In the genomic region with DNA sequence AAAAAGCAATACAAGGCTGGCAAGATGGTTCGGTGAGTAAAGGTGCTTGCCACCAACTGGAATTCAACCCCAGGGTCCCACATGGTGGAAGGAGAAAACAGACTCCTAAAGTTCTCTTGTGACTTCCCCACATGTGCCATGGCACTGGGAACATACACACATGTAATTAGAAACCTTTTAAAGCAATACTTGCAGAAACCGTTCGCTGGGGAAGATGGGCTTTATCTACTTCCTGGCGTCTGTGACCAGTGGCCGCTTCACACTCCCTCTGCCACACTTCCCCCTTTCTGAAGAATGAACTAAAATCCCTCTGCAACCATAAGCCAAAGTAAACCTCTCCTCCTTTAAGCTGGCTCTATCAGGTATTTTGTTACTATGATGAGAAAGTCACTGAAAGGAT, we compare ENCODE assay signal across 28 mouse cellular contexts.
"Had no signal": no experiment of that assay in that cellular context is flagged by ENCODE, and none has a peak within 500 bp of the region (broad histone marks: within the 10 kb centered on the region; RNA-seq: fewer than 3 reads in every experiment).

No protein-coding gene starts in this region.

- H3K27me3 ChIP-seq: liver, embryonic 12.5 days; liver, embryonic 13.5 days; liver, embryonic 15.5 days; lung, embryonic 15.5 days; midbrain, embryonic 13.5 days; midbrain, embryonic 15.5 days; neural tube, embryonic 12.5 days had no signal

- DNase-seq: left cerebral cortex, postnatal 4 days; liver; liver, embryonic 13.5 days; liver, postnatal 0 days; lung, adult 18-20 months; lung, adult 2 months; lung, embryonic 14.5 days; lung, postnatal 10 days; lung, postnatal 14 days; lung, postnatal 36 days; lung, postnatal 4 days; midbrain, embryonic 14.5 days had no signal

- H3K4me1 ChIP-seq: limb, embryonic 10.5 days; limb, embryonic 12.5 days; limb, embryonic 13.5 days; limb, embryonic 15.5 days; liver, embryonic 12.5 days; liver, embryonic 13.5 days; liver, embryonic 15.5 days; lung, embryonic 15.5 days; midbrain, embryonic 10.5 days; midbrain, embryonic 12.5 days; midbrain, embryonic 13.5 days; midbrain, embryonic 15.5 days; neural tube, embryonic 12.5 days had no signal

- H3K9ac ChIP-seq: limb, embryonic 12.5 days; limb, embryonic 13.5 days; limb, embryonic 15.5 days; liver, embryonic 12.5 days; liver, embryonic 13.5 days; liver, embryonic 14.5 days; liver, embryonic 15.5 days; liver, postnatal 0 days; lung, embryonic 14.5 days; lung, embryonic 15.5 days; midbrain, embryonic 12.5 days; midbrain, embryonic 13.5 days; midbrain, embryonic 15.5 days; neural tube, embryonic 12.5 days had no signal

- H3K4me3 ChIP-seq: limb, embryonic 10.5 days; limb, embryonic 12.5 days; limb, embryonic 13.5 days; limb, embryonic 15.5 days; liver, embryonic 12.5 days; liver, embryonic 13.5 days; liver, embryonic 15.5 days; lung, embryonic 15.5 days; megakaryocyte, embryonic 14.5 days; midbrain, embryonic 10.5 days; midbrain, embryonic 12.5 days; midbrain, embryonic 13.5 days; midbrain, embryonic 15.5 days; myocyte; neural tube, embryonic 12.5 days had no signal

- H3K27ac ChIP-seq: limb, embryonic 10.5 days; limb, embryonic 12.5 days; limb, embryonic 13.5 days; limb, embryonic 15.5 days; liver, embryonic 12.5 days; liver, embryonic 13.5 days; liver, embryonic 14.5 days; liver, embryonic 15.5 days; lung, embryonic 15.5 days; macrophage; midbrain, embryonic 10.5 days; midbrain, embryonic 12.5 days; midbrain, embryonic 13.5 days; midbrain, embryonic 15.5 days; neural tube, embryonic 12.5 days had no signal

- H3K9me3 ChIP-seq: limb, embryonic 10.5 days; limb, embryonic 12.5 days; limb, embryonic 13.5 days; limb, embryonic 15.5 days; liver, embryonic 12.5 days; liver, embryonic 13.5 days; liver, embryonic 15.5 days; lung, embryonic 15.5 days; megakaryocyte, embryonic 14.5 days; midbrain, embryonic 10.5 days; midbrain, embryonic 12.5 days; midbrain, embryonic 13.5 days; midbrain, embryonic 15.5 days; neural tube, embryonic 12.5 days had no signal
